Mouse (Mus musculus) fat pad, adult 2 months (tissue): ENCODE measurements around the gene Cltb.
A peak's percentile ranks its signal among the peaks of the same experiment; 100 is the strongest.

Experiments
- DNase-seq: peaks from one replicate; pipeline ENCODE4 v3.0.0-alpha.2; 2011; ENCODE audit warnings: low read depth, low spot score; ENCODE audit errors: extremely low read depth

Cltb gene

GRCm38 (mm10) chr13:54565201-54565581 lies 46.0 kb downstream of the Cltb start, which contains the start of gene 4833439L19Rik:
Gene 4833439L19Rik (minus strand): TSS chr13:54565435.
- no peak for DNase-seq

- DNase-seq: no peak
Measured at GRCm38 (mm10) chr13:54564232-54565200, 46.6 kb downstream of the Cltb start.

- peak; percentile 90 for DNase-seq
Measured at GRCm38 (mm10) chr13:54562562-54562961, 48.6 kb downstream of the Cltb start.

- no peak for DNase-seq
Measured at GRCm38 (mm10) chr13:54560608-54561007, 50.5 kb downstream of the Cltb start.

- no peak for DNase-seq
Measured at GRCm38 (mm10) chr13:54559656-54560055, 51.5 kb downstream of the Cltb start.

- DNase-seq: no peak
Measured at GRCm38 (mm10) chr13:54557652-54558051, 53.5 kb downstream of the Cltb start.

GRCm38 (mm10) chr13:54556796-54557195 lies 54.3 kb downstream of the Cltb start:
- no peak for DNase-seq

- DNase-seq: no peak
Measured at GRCm38 (mm10) chr13:54556176-54556575, 55.0 kb downstream of the Cltb start.

- no peak for DNase-seq
Measured at GRCm38 (mm10) chr13:54548036-54548435, 63.1 kb downstream of the Cltb start.
